Mouse (Mus musculus) embryonic facial prominence, embryonic 14.5 days (tissue): ENCODE measurements around the gene Trappc2l. TPM values are rescaled to one million over a fixed set of nuclear protein-coding genes. Genes with fewer than 3 reads are reported as not detected.

Experiments
- ATAC-seq: fragments of 200-750 bp; cut with Nextera tagmentation; 2 replicates; pipeline ENCODE4 v1.8.0; 2017; ENCODE audit warnings: low read depth, moderate number of reproducible peaks, moderate TSS enrichment
- DNase-seq: peaks from one replicate; pipeline ENCODE4 v3.0.0-alpha.2; 2015; ENCODE audit warnings: low spot score
- H3K27ac ChIP-seq: fragments of 300-500 bp; sonication (generic); replicated peaks from 2 replicates; pipeline ENCODE4 v1.5.1; 2014; ENCODE audit warnings: low read depth, mild to moderate bottlenecking, low read length, moderate library complexity
- H3K27me3 ChIP-seq: fragments of 300-500 bp; sonication (generic); replicated peaks from 2 replicates; pipeline ENCODE4 v1.6.1; 2014; ENCODE audit warnings: low read length; ENCODE audit not compliant: control insufficient read depth, insufficient read depth
- H3K36me3 ChIP-seq: fragments of 300-500 bp; sonication (generic); 2 replicates; pipeline ENCODE4 v1.6.1; 2014; ENCODE audit warnings: low read length, mixed read lengths; ENCODE audit not compliant: control insufficient read depth, insufficient read depth
- H3K4me1 ChIP-seq: fragments of 300-500 bp; sonication (generic); 2 replicates; pipeline ENCODE4 v1.6.1; 2014; ENCODE audit warnings: antibody characterized with exemption, low read length; ENCODE audit not compliant: control insufficient read depth, insufficient read depth
- H3K4me2 ChIP-seq: fragments of 300-500 bp; sonication (generic); 2 replicates; pipeline ENCODE4 v1.6.1; 2014; ENCODE audit warnings: low read depth, mild to moderate bottlenecking, low read length, moderate library complexity, mixed read lengths
- H3K4me3 ChIP-seq: fragments of 300-500 bp; sonication (generic); 2 replicates; pipeline ENCODE4 v1.5.1; 2014; ENCODE audit warnings: low read depth, mild to moderate bottlenecking, low read length
- H3K9ac ChIP-seq: fragments of 300-500 bp; sonication (generic); 2 replicates; pipeline ENCODE4 v1.6.1; 2014; ENCODE audit warnings: low read depth, mild to moderate bottlenecking, low read length, moderate library complexity, mixed read lengths
- H3K9me3 ChIP-seq: fragments of 300-500 bp; sonication (generic); 2 replicates; pipeline ENCODE4 v1.6.1; 2016; ENCODE audit warnings: low read length; ENCODE audit not compliant: control insufficient read depth
- WGBS: fragments of 180-500 bp; shearing (Covaris S2); extraction: QIAGEN DNeasy Blood & Tissue Kit; methylation state at CpG from one replicate; pipeline ENCODE4 v1.1.7; 2014; 5-methylcytosine and 5-hydroxymethylcytosine counted together
- polyA plus RNA-seq: library from polyadenylated mRNA; unstranded; fragments of >200 nt; fragmentation: Nextera tagmentation; extraction: Ambion mirVana; gene quantifications from 2 replicates; pipeline ENCODE4 v1.2.1, GENCODE M21; 2014

The Trappc2l gene
- polyA plus RNA-seq, 1 experiment from 2014 or later = 66.7 TPM

- Histone ChIP-seq H3K27me3 (no peaks in the 10 kb centered on the region), H3K9ac (no peak overlapping the region), H3K36me3 (peaks cover 7% of the 10 kb centered on the region; the same call in 1 of the 2 replicates), H3K9me3 (no peaks in the 10 kb centered on the region), H3K4me3 (no peak overlapping the region), H3K4me1 (peaks cover 33% of the 10 kb centered on the region), H3K4me2 (no peak overlapping the region), H3K27ac (no peak overlapping the region)
- no peak for ATAC-seq
- no peak for DNase-seq
- WGBS = 67% methylated on average over 16 of the region's 16 CpGs
Observed at GRCm38 (mm10) chr8:122638601-122639000, 27.2 kb downstream of the Trappc2l start.

GRCm38 (mm10) chr8:122639521-122640248 lies 28.2 kb downstream of the Trappc2l start:
- Histone ChIP-seq H3K27me3 (no peaks in the 10 kb centered on the region), H3K36me3 (peaks cover 3% of the 10 kb centered on the region; the same call in 1 of the 2 replicates), H3K4me3 (no peak overlapping the region), H3K4me1 (peaks cover 33% of the 10 kb centered on the region), H3K27ac (0 out of 2 replicates have a peak overlapping the region, but pooled peaks have one; percentile 39), H3K9ac (no peak overlapping the region), H3K9me3 (no peaks in the 10 kb centered on the region), H3K4me2 (no peak overlapping the region)
- WGBS = 18% methylated on average over 16 of the region's 16 CpGs
- DNase-seq (peak; percentile 83), ATAC-seq (peak; percentile 73)

GRCm38 (mm10) chr8:122640825-122641224 lies 29.4 kb downstream of the Trappc2l start:
- no peak overlapping the region for H3K4me3 ChIP-seq
- no peak overlapping the region for H3K4me2 ChIP-seq
- 77% methylated on average over 4 of the region's 4 CpGs for WGBS
- H3K9ac ChIP-seq = no peak overlapping the region
- no peak for ATAC-seq
- H3K27ac ChIP-seq = no peak overlapping the region
- no peak for DNase-seq
- no peaks in the 10 kb centered on the region for H3K9me3 ChIP-seq
- H3K27me3 ChIP-seq = no peaks in the 10 kb centered on the region
- peaks cover 33% of the 10 kb centered on the region for H3K4me1 ChIP-seq
- H3K36me3 ChIP-seq = no peaks in the 10 kb centered on the region

- no peak overlapping the region for H3K27ac ChIP-seq
- WGBS = 56% methylated on average over 15 of the region's 15 CpGs
Observed at GRCm38 (mm10) chr8:122641406-122641805, 30.0 kb downstream of the Trappc2l start.

DNA sequence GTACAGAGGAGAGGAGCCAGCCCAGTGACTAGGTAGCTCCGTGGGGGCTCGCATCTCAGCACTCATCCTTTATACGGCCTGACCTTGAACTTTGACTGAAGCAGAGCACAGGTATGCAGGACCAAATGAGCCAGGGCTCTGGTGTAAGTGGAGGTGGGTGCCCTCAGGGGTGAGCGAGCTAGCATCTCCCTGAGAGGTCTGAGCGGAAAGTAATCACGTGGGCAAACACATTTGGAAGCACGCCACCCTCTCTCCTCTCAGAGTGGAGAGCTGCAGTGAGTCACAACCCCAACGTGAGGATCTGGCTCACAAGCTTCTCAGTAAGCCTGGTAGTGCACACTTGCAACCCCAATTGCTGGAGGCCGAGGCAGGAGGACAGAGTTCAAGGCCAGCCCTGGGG lies 30.6 kb downstream of the Trappc2l start:
- H3K4me1 ChIP-seq = peaks cover 33% of the 10 kb centered on the region
- ATAC-seq (no peak), DNase-seq (peak; percentile 35)
- H3K4me2 ChIP-seq = no peak overlapping the region
- no peak overlapping the region for H3K9ac ChIP-seq
- no peaks in the 10 kb centered on the region for H3K36me3 ChIP-seq
- no peak overlapping the region for H3K27ac ChIP-seq
- no peak overlapping the region for H3K4me3 ChIP-seq
- no peaks in the 10 kb centered on the region for H3K27me3 ChIP-seq
- H3K9me3 ChIP-seq = no peaks in the 10 kb centered on the region
- WGBS = 46% methylated on average over 9 of the region's 9 CpGs

More at GRCm38 (mm10) chr8:122641406-122641805, 30.0 kb downstream of the Trappc2l start:
- H3K9ac ChIP-seq = no peak overlapping the region
- H3K4me2 ChIP-seq = no peak overlapping the region
- H3K36me3 ChIP-seq = no peaks in the 10 kb centered on the region
- peak; percentile 23 for DNase-seq
- no peaks in the 10 kb centered on the region for H3K9me3 ChIP-seq
- no peak for ATAC-seq
- H3K4me3 ChIP-seq = no peak overlapping the region
- H3K27me3 ChIP-seq = no peaks in the 10 kb centered on the region
- peaks cover 33% of the 10 kb centered on the region for H3K4me1 ChIP-seq

GRCm38 (mm10) chr8:122644175-122644954 lies 32.9 kb downstream of the Trappc2l start:
- WGBS = 66% methylated on average over 5 of the region's 6 CpGs
- ATAC-seq (no peak), DNase-seq (no peak)
- Histone ChIP-seq H3K36me3 (0 out of 2 replicates have a peak, but pooled peaks cover 4% of the 10 kb centered on the region), H3K27ac (no peak overlapping the region), H3K27me3 (no peaks in the 10 kb centered on the region), H3K9me3 (no peaks in the 10 kb centered on the region), H3K4me1 (peaks cover 26% of the 10 kb centered on the region), H3K9ac (no peak overlapping the region), H3K4me3 (no peak overlapping the region), H3K4me2 (no peak overlapping the region)

GRCm38 (mm10) chr8:122646337-122646736 lies 34.9 kb downstream of the Trappc2l start:
- no peak for ATAC-seq
- no peak overlapping the region for H3K4me2 ChIP-seq
- H3K27me3 ChIP-seq = no peaks in the 10 kb centered on the region
- no peaks in the 10 kb centered on the region for H3K9me3 ChIP-seq
- 0 out of 2 replicates have a peak, but pooled peaks cover 4% of the 10 kb centered on the region for H3K36me3 ChIP-seq
- H3K4me3 ChIP-seq = no peak overlapping the region
- DNase-seq = no peak
- H3K9ac ChIP-seq = no peak overlapping the region
- peaks cover 10% of the 10 kb centered on the region for H3K4me1 ChIP-seq
- WGBS = 86% methylated on average over 16 of the region's 16 CpGs
- no peak overlapping the region for H3K27ac ChIP-seq

DNA sequence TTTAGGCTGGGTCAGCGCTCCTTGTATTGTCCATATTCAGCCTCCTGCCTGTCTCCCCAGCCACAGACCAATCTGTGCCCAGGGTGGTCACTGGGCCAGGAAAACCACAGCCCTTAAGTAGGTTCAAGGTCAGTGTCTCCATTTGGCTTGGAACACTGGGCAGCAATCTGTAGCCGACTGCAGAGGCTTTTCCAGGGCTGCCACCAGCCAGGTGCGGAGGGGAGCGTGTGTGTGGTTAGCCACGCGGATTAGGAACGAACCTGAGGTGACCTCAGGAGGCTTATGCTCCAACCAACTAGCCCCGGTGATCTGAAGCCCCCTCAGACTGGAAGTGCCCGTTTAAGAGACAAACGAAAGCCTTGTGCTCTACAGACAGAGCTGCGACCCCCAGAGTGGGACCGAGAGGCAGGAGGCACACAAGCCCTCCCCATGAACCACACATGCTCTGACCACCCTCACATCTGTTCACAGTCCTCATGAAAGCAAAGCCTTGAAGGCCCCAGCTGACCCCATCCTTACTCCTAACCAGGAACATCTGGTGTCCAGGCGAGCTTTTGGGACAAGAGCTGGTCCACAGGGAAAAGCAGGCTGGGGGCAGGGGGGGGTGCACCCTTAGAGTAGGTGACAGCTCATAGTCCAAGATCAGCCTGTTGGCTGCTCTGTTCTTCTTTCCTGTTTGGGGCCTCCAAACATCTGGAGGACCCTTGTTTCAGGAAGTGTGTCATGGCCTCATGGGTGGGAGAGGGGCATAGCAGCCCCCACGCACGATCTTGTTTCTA lies 36.9 kb downstream of the Trappc2l start:
- no peak overlapping the region for H3K4me2 ChIP-seq

More for the DNA sequence above, 36.9 kb downstream of the Trappc2l start:
- Histone ChIP-seq H3K4me1 (no peaks in the 10 kb centered on the region), H3K27me3 (no peaks in the 10 kb centered on the region), H3K27ac (no peak overlapping the region), H3K9me3 (no peaks in the 10 kb centered on the region), H3K9ac (no peak overlapping the region), H3K4me3 (no peak overlapping the region), H3K36me3 (0 out of 2 replicates have a peak, but pooled peaks cover 4% of the 10 kb centered on the region)
- 40% methylated on average over 15 of the region's 15 CpGs for WGBS
- peak; percentile 11 for DNase-seq
- no peak for ATAC-seq
